Mouse (Mus musculus) heart, postnatal 14 days (tissue): Measurements from ENCODE around the gene Naa16. TPM values are rescaled to one million over a fixed set of nuclear protein-coding genes. Genes with fewer than 3 reads are reported as not detected.
"Not testable (repeated sequence)": the region's sequence is repeated elsewhere in the genome, so short reads cannot be mapped to it uniquely, and the experiment has no call there.

ENCODE experiments used
- DNase-seq, 2 experiments: peaks; one replicate each; pipeline ENCODE4 v3.0.0; 2021 to 2022
- intact Hi-C: fragments of 180-260 bp; cut with DNase I; formaldehyde crosslinking; loops from one replicate; pipeline ENCODE4 v1.15.1; 2025
- long read RNA-seq, 2 experiments: library from polyadenylated mRNA; stranded (forward); transcript quantifications; one replicate each; pipeline ENCODE4 v2.0.0; 2021
- total RNA-seq, 2 experiments: library from RNA; stranded (reverse); gene quantifications; 2 replicates each; pipeline ENCODE4 v1.2.3; 2021

The Naa16 gene
- total RNA-seq = 10 to 100 TPM; 12.5 to 15.6 TPM
- long read RNA-seq, experiment 1, full-length matches to known transcripts = 3 of 8 reads
- long read RNA-seq, experiment 1, partial matches to known transcripts = 0 of 8 reads
- long read RNA-seq, experiment 1, other reads (novel, unspliced or antisense) = 5 of 8 reads
- long read RNA-seq, experiment 2, partial matches to known transcripts = 1 of 5 reads
- long read RNA-seq, experiment 2, other reads (novel, unspliced or antisense) = 4 of 5 reads

GRCm38 (mm10) chr14:79390265-79390926 is at the start of gene Naa16:
TSS of gene Naa16 (minus strand) at chr14:79390778.
- DNase-seq = peak; percentile 98 to 99

GRCm38 (mm10) chr14:79434068-79434467 is 43.5 kb upstream of the Naa16 start:
- intact Hi-C loops = no loop called here
- DNase-seq = no peak

More at GRCm38 (mm10) chr14:79390265-79390926, at the start of gene Naa16:
- intact Hi-C loops = loop anchor here (10.0 kb wide), 2 partner anchors 174 to 274 kb away; partner anchors contain the start of gene Cnmd

- intact Hi-C loops = not testable (repeated sequence)
- peak; percentile 8 to 23 for DNase-seq
Observed at GRCm38 (mm10) chr14:79426730-79427365, 36.3 kb upstream of the Naa16 start.

- intact Hi-C loops = no loop called here
- peak; percentile 91 to 92 for DNase-seq
Observed at GRCm38 (mm10) chr14:79425979-79426729, 35.6 kb upstream of the Naa16 start, which contains the start of gene Kbtbd7. TSS of gene Kbtbd7 (plus strand) at chr14:79426511.

GRCm38 (mm10) chr14:79420083-79420685 is 29.6 kb upstream of the Naa16 start:
- intact Hi-C loops = loop anchor here (5.0 kb wide), 1 partner anchor 37 kb away; no protein-coding TSS in a partner anchor
- no peak for DNase-seq

- no peak for DNase-seq
- intact Hi-C loops = no loop called here
Observed at GRCm38 (mm10) chr14:79413121-79413520, 22.5 kb upstream of the Naa16 start.

- intact Hi-C loops = no loop called here
- no peak for DNase-seq
Observed at GRCm38 (mm10) chr14:79410662-79411061, 20.1 kb upstream of the Naa16 start.

GRCm38 (mm10) chr14:79409278-79409830 is 18.8 kb upstream of the Naa16 start:
- DNase-seq = no peak
- intact Hi-C loops = no loop called here

GRCm38 (mm10) chr14:79407641-79408040 is 17.1 kb upstream of the Naa16 start:
- intact Hi-C loops = no loop called here
- no peak for DNase-seq

- intact Hi-C loops = loop anchor here (10.0 kb wide), 2 partner anchors 167 to 267 kb away; partner anchors contain the start of gene Cnmd
- DNase-seq = peak; percentile 47 to 67
Observed at GRCm38 (mm10) chr14:79397321-79398122, 6.9 kb upstream of the Naa16 start, which contains the start of gene Mtrf1. TSS of gene Mtrf1 (plus strand) at chr14:79397772.

- DNase-seq = peak; percentile 9 to 34
- intact Hi-C loops = loop anchor here (2.0 to 10.0 kb wide), 4 partner anchors 28 to 270 kb away; partner anchors contain the start of gene Cnmd
Observed at GRCm38 (mm10) chr14:79394564-79394963, 4.0 kb upstream of the Naa16 start.

GRCm38 (mm10) chr14:79393289-79393688 is 2.7 kb upstream of the Naa16 start:
- intact Hi-C loops = loop anchor here (10.0 kb wide), 2 partner anchors 172 to 272 kb away; partner anchors contain the start of gene Cnmd
- DNase-seq = no peak

GRCm38 (mm10) chr14:79389438-79390264 is 927 bp downstream of the Naa16 start:
- intact Hi-C loops = loop anchor here (5.0 to 10.0 kb wide), 3 partner anchors 57 to 275 kb away; partner anchors contain the start of gene Cnmd

GRCm38 (mm10) chr14:79388304-79388703 is 2.3 kb downstream of the Naa16 start:
- DNase-seq = no peak
- intact Hi-C loops = loop anchor here (5.0 kb wide), 1 partner anchor 56 kb away; no protein-coding TSS in a partner anchor

More at GRCm38 (mm10) chr14:79389438-79390264, 927 bp downstream of the Naa16 start:
- DNase-seq = peak; percentile 37 to 69

- DNase-seq = no peak
- intact Hi-C loops = no loop called here
Observed at GRCm38 (mm10) chr14:79383120-79383519, 7.5 kb downstream of the Naa16 start.

GRCm38 (mm10) chr14:79377041-79377440 is 13.5 kb downstream of the Naa16 start:
- DNase-seq = no peak
- intact Hi-C loops = no loop called here

- intact Hi-C loops = no loop called here
Observed at GRCm38 (mm10) chr14:79358055-79358454, 32.5 kb downstream of the Naa16 start.

GRCm38 (mm10) chr14:79346384-79346783 is 44.2 kb downstream of the Naa16 start:
- no peak for DNase-seq
- intact Hi-C loops = no loop called here

More at GRCm38 (mm10) chr14:79358055-79358454, 32.5 kb downstream of the Naa16 start:
- DNase-seq = no peak
